Mouse (Mus musculus) B cell, adult 62 days (primary cell): Measurements from ENCODE around the gene Vmn1r71. TPM values are rescaled to one million over a fixed set of nuclear protein-coding genes. Genes with fewer than 3 reads are reported as not detected.

Source experiments
- total RNA-seq: library from RNA; stranded (reverse); gene quantifications from 4 replicates; pipeline ENCODE4 v1.2.4, GENCODE M21; 2023

Vmn1r71 gene
- not detected in 4 replicates for total RNA-seq

GRCm38 (mm10) chr7:10754264-10754663 is at the start of gene Vmn1r71:
TSS of gene Vmn1r71 (minus strand) at chr7:10754364.

Other genes with a start within 250 kb of the Vmn1r71 start
- gene Vmn1r68, start 195.9 kb downstream of the Vmn1r71 start, total RNA-seq = not detected in 4 replicates
- gene Vmn1r69, start 140.7 kb downstream of the Vmn1r71 start, total RNA-seq = not detected in 4 replicates
- not detected in 4 replicates for gene Vmn1r70, start 122.8 kb downstream of the Vmn1r71 start, total RNA-seq
- not detected in 4 replicates for gene Nlrp4b, start 66.6 kb downstream of the Vmn1r71 start, total RNA-seq
- gene Zscan4b, start 150.7 kb upstream of the Vmn1r71 start, total RNA-seq = not detected in 4 replicates